Mouse (Mus musculus) left cerebral cortex, adult 11 months (tissue): ENCODE measurements around the gene Gm3625.

Experiments
- DNase-seq: peaks from one replicate; pipeline ENCODE4 v3.0.0; 2022; ENCODE audit warnings: low spot score

Gm3625 gene

GRCm38 (mm10) chr12:4592541-4593165, at the start of gene Gm3625, which contains the start of gene Itsn2:
Gene Gm3625 (minus strand): TSS chr12:4592927.
Gene Itsn2 (plus strand): TSS chr12:4592638.
- peak; percentile 53 for DNase-seq

GRCm38 (mm10) chr12:4640737-4641136, 48.0 kb upstream of the Gm3625 start:
- DNase-seq: no peak

- DNase-seq: no peak
Measured at GRCm38 (mm10) chr12:4638438-4638837, 45.7 kb upstream of the Gm3625 start.

GRCm38 (mm10) chr12:4632957-4633356, 40.2 kb upstream of the Gm3625 start:
- no peak for DNase-seq

- no peak for DNase-seq
Measured at GRCm38 (mm10) chr12:4624201-4624600, 31.5 kb upstream of the Gm3625 start.

GRCm38 (mm10) chr12:4614722-4615121, 22.0 kb upstream of the Gm3625 start:
- DNase-seq: no peak

GRCm38 (mm10) chr12:4606625-4607024, 13.9 kb upstream of the Gm3625 start:
- DNase-seq: no peak

GRCm38 (mm10) chr12:4599713-4600112, 7.0 kb upstream of the Gm3625 start:
- no peak for DNase-seq

- DNase-seq: no peak
Measured at GRCm38 (mm10) chr12:4598666-4599428, 6.1 kb upstream of the Gm3625 start.

- no peak for DNase-seq
Measured at GRCm38 (mm10) chr12:4595055-4595454, 2.3 kb upstream of the Gm3625 start.

- DNase-seq: no peak
Measured at GRCm38 (mm10) chr12:4593930-4594391, 1.2 kb upstream of the Gm3625 start.

GRCm38 (mm10) chr12:4593166-4593929, 621 bp upstream of the Gm3625 start:
- no peak for DNase-seq

GRCm38 (mm10) chr12:4592025-4592424, 702 bp downstream of the Gm3625 start:
- DNase-seq: no peak

GRCm38 (mm10) chr12:4588603-4589002, 4.1 kb downstream of the Gm3625 start:
- no peak for DNase-seq

GRCm38 (mm10) chr12:4587846-4588245, 4.9 kb downstream of the Gm3625 start:
- no peak for DNase-seq

GRCm38 (mm10) chr12:4582326-4582725, 10.4 kb downstream of the Gm3625 start:
- no peak for DNase-seq

- DNase-seq: no peak
Measured at GRCm38 (mm10) chr12:4574065-4574464, 18.7 kb downstream of the Gm3625 start.

GRCm38 (mm10) chr12:4571864-4572263, 20.9 kb downstream of the Gm3625 start:
- no peak for DNase-seq

- DNase-seq: no peak
Measured at GRCm38 (mm10) chr12:4558475-4559279, 34.0 kb downstream of the Gm3625 start.

- DNase-seq: no peak
Measured at GRCm38 (mm10) chr12:4558013-4558412, 34.7 kb downstream of the Gm3625 start.

GRCm38 (mm10) chr12:4557436-4557835, 35.3 kb downstream of the Gm3625 start:
- no peak for DNase-seq

GRCm38 (mm10) chr12:4556891-4557290, 35.8 kb downstream of the Gm3625 start:
- no peak for DNase-seq
